Mouse (Mus musculus) liver, postnatal 0 days (tissue): ENCODE data around the gene Gdf5. TPM values are rescaled to one million over a fixed set of nuclear protein-coding genes. Genes with fewer than 3 reads are reported as not detected.

Experiments used
- ATAC-seq: fragments of 200-750 bp; cut with Nextera tagmentation; 2 replicates; pipeline ENCODE4 v1.8.0; 2017; ENCODE audit warnings: mild to moderate bottlenecking, moderate library complexity
- DNase-seq: peaks from one replicate; pipeline ENCODE4 v3.0.0-alpha.2; 2016
- H3K27ac ChIP-seq: fragments of 300-500 bp; sonication (generic); 2 replicates; pipeline ENCODE4 v1.5.1; 2014; ENCODE audit warnings: antibody characterized with exemption, moderate library complexity, mild to moderate bottlenecking, low read depth
- H3K27me3 ChIP-seq: fragments of 300-500 bp; sonication (generic); 2 replicates; pipeline ENCODE4 v1.6.1; 2014; ENCODE audit warnings: low read length, control low read depth, mixed read lengths; ENCODE audit not compliant: insufficient read depth
- H3K36me3 ChIP-seq: fragments of 300-500 bp; sonication (generic); replicated peaks from 2 replicates; pipeline ENCODE4 v1.6.1; 2014; ENCODE audit warnings: mild to moderate bottlenecking, control low read depth, low read length, moderate library complexity, mixed read lengths; ENCODE audit not compliant: insufficient read depth
- H3K4me1 ChIP-seq: fragments of 300-500 bp; sonication (generic); 2 replicates; pipeline ENCODE4 v1.6.1; 2014; ENCODE audit warnings: antibody characterized with exemption, mild to moderate bottlenecking, control low read depth; ENCODE audit not compliant: insufficient read depth
- H3K4me2 ChIP-seq: fragments of 300-500 bp; sonication (generic); 2 replicates; pipeline ENCODE4 v1.6.1; 2014; ENCODE audit warnings: low read depth, mild to moderate bottlenecking, low read length, moderate library complexity, mixed read lengths
- H3K4me3 ChIP-seq: fragments of 300-500 bp; sonication (generic); 2 replicates; pipeline ENCODE4 v1.5.1; 2014; ENCODE audit warnings: low read depth, low read length
- H3K9ac ChIP-seq: fragments of 300-500 bp; sonication (generic); replicated peaks from 2 replicates; pipeline ENCODE4 v1.6.1; 2014; ENCODE audit warnings: mild to moderate bottlenecking, moderate library complexity
- H3K9me3 ChIP-seq: fragments of 300-500 bp; sonication (generic); 2 replicates; pipeline ENCODE4 v1.6.1; 2016; ENCODE audit warnings: mild to moderate bottlenecking, control low read depth, low read length, mixed read lengths
- CTCF ChIP-seq: sonication (generic); IDR thresholded peaks from 2 replicates; pipeline ENCODE4 v1.5.1; 2016; ENCODE audit warnings: antibody characterized with exemption, low read depth
- EP300 ChIP-seq: IDR thresholded peaks from 2 replicates; pipeline ENCODE4 v1.6.1; 2016; ENCODE audit warnings: antibody characterized with exemption, low read depth, mild to moderate bottlenecking
- WGBS: fragments of 180-500 bp; shearing (Covaris S2); extraction: QIAGEN DNeasy Blood & Tissue Kit; methylation state at CpG from one replicate; pipeline ENCODE4 v1.1.7; 2014; ENCODE audit not compliant: insufficient replicate concordance; 5-methylcytosine and 5-hydroxymethylcytosine counted together
- polyA plus RNA-seq: library from polyadenylated mRNA; unstranded; fragments of >200 nt; fragmentation: Nextera tagmentation; extraction: Ambion mirVana; gene quantifications from 2 replicates; pipeline ENCODE4 v1.2.1, GENCODE M21; 2015

The Gdf5 gene
- not detected in 2 replicates for polyA plus RNA-seq

DNA sequence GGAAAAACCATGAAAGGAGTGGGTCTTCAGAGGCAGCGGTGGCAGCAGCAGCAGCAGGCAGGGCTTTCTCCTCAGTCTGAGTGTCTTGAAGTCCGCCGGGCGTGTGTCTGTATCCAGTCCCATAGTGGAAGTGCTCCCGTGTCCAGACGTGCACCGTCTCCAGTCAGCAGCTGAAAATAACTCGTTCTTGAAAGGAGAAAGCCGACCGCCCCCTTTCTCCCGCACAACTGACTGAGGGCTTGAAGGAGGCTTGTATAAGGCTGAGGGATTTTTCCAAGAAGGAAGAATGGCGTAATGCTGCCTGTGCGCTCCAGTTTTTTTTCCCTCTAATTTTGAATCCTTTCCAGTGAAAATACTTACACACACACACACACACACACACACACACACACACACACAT, at the start of gene Gdf5:
TSS of gene Gdf5 (minus strand) at position 244 of the 400 bp plus-strand sequence.
- H3K4me2 ChIP-seq, result no peak within 1 kb of the TSS

DNA sequence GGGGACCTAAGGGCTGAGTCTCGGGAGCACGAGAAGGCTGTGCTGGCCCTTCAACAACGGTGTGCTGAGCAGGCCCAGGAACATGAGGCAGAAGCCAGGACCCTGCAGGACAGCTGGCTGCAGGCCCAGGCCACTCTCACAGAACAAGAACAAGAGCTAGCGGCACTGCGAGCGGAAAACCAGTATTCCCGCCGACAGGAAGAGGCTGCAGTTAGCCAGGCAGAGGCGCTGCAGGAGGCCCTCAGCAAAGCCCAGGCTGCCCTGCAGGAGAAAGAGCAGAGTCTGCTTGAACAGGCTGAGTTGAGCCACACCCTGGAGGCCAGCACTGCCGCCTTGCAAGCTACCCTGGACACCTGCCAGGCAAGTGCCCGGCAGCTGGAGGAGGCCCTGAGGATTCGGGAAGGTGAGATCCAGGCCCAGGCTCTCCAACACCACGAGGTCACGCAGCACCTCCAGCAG, 46.7 kb upstream of the Gdf5 start:
- Histone ChIP-seq H3K27ac (no peak overlapping the region; the same call in 1 of the 2 replicates), H3K4me3 (peak overlapping the region; percentile 15; the same call in 1 of the 2 replicates), H3K27me3 (no peaks in the 10 kb centered on the region), H3K4me2 (peak overlapping the region; percentile 70), H3K36me3 (peaks cover 71% of the 10 kb centered on the region), H3K9ac (peak overlapping the region; percentile 54), H3K9me3 (no peaks in the 10 kb centered on the region), H3K4me1 (peaks cover 11% of the 10 kb centered on the region)
- DNase-seq (peak; percentile 69), ATAC-seq (peak; percentile 38; the same call in 1 of the 2 replicates)
- 0 out of 2 replicates have a peak, but pooled peaks have one; percentile 7 for TF ChIP-seq CTCF
- TF ChIP-seq EP300, result no peak
- WGBS, result 79% methylated on average over 14 of the region's 14 CpGs

More for the DNA sequence above, at the start of gene Gdf5:
- no peaks in the 10 kb centered on the region for H3K9me3 ChIP-seq
- H3K4me3 ChIP-seq, result no peak within 1 kb of the TSS
- DNase-seq, result no peak
- no peak for ATAC-seq
- no peaks in the 10 kb centered on the region for H3K36me3 ChIP-seq
- H3K9ac ChIP-seq, result no peak within 1 kb of the TSS
- TF ChIP-seq EP300 (no peak), CTCF (no peak)
- WGBS, result 76% methylated on average over 13 of the region's 13 CpGs
- H3K27ac ChIP-seq, result no peak within 1 kb of the TSS
- no peaks in the 10 kb centered on the region for H3K27me3 ChIP-seq
- peaks cover 5% of the 10 kb centered on the region; the same call in 1 of the 2 replicates for H3K4me1 ChIP-seq

DNA sequence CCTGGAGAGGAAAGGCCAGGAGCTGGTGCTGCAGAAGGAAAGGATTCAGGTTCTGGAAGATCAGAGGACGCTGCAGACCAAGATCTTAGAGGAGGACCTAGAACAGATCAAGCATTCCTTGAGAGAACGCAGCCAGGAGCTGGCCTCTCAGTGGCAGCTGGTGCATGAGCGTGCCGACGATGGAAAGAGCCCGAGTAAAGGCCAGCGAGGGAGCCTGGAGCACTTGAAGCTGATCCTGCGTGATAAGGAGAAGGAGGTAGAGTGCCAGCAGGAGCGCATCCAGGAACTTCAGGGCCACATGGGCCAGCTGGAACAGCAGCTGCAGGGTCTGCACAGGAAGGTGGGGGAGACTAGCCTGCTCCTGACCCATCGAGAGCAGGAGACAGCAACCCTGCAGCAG, 46.0 kb upstream of the Gdf5 start:
- no peak overlapping the region for H3K4me3 ChIP-seq
- TF ChIP-seq CTCF, result no peak
- H3K27me3 ChIP-seq, result no peaks in the 10 kb centered on the region
- H3K9ac ChIP-seq, result 0 out of 2 replicates have a peak overlapping the region, but pooled peaks have one; percentile 7
- H3K36me3 ChIP-seq, result peaks cover 68% of the 10 kb centered on the region
- H3K4me2 ChIP-seq, result peak overlapping the region; percentile 70
- ATAC-seq (no peak), DNase-seq (no peak)
- H3K27ac ChIP-seq, result no peak overlapping the region
- 76% methylated on average over 10 of the region's 10 CpGs for WGBS
- no peaks in the 10 kb centered on the region for H3K9me3 ChIP-seq
- H3K4me1 ChIP-seq, result peaks cover 11% of the 10 kb centered on the region

DNA sequence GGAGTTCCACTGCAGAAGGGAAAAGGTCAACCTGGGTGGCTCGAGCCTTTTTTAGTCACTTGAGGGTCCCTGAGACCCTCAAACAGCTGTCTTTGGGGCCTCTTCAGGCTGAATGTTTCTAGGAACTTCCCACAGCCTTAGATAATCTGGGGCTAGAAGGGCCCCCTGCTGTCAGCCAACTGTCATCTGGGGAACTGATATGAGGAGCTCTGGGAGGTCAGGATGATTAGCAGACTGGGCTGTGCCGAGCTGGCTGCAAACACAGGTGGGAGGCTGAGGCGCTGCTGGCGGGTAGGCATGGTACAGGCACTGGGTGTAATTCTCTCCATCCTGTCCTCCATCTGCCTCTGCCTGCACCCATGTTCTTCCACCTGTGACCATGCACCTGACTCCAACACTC, 43.9 kb upstream of the Gdf5 start:
- ATAC-seq (peak; percentile 95), DNase-seq (peak; percentile 63)
- peaks cover 11% of the 10 kb centered on the region for H3K4me1 ChIP-seq
- H3K27ac ChIP-seq, result peak overlapping the region; percentile 75
- H3K36me3 ChIP-seq, result peaks cover 65% of the 10 kb centered on the region
- H3K27me3 ChIP-seq, result no peaks in the 10 kb centered on the region
- no peaks in the 10 kb centered on the region for H3K9me3 ChIP-seq
- 35% methylated on average over 4 of the region's 4 CpGs for WGBS
- peak overlapping the region; percentile 29 for H3K4me3 ChIP-seq
- peak overlapping the region; percentile 70 for H3K4me2 ChIP-seq
- peak overlapping the region; percentile 50 for H3K9ac ChIP-seq
- TF ChIP-seq EP300 (peak; percentile 88), CTCF (peak; percentile 59)

DNA sequence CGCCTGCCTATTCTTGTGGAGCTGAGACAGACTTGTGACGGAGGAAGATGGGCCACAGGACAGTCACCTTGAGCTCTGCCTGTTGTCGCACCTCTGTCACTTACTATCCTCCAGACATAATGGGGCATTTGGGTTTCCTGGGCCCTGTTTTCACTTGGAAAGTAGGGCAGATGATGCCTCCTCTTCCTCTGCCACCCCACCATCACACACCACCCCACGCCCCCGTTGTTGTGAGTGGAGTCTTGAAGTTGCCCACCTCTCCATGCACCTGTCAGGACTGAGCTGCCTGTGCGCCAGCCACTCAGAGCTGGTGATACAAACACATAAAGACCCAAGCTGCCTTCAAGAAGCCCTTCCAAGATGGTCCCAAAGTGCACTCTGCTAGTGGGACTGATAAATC, 42.0 kb upstream of the Gdf5 start:
- no peak overlapping the region for H3K4me2 ChIP-seq
- ATAC-seq, result no peak
- H3K4me3 ChIP-seq, result no peak overlapping the region
- H3K9me3 ChIP-seq, result no peaks in the 10 kb centered on the region
- no peak for DNase-seq
- H3K27ac ChIP-seq, result no peak overlapping the region
- H3K36me3 ChIP-seq, result peaks cover 72% of the 10 kb centered on the region
- peaks cover 11% of the 10 kb centered on the region for H3K4me1 ChIP-seq
- no peak overlapping the region for H3K9ac ChIP-seq
- TF ChIP-seq EP300 (no peak), CTCF (no peak)
- H3K27me3 ChIP-seq, result no peaks in the 10 kb centered on the region
- 93% methylated on average over 6 of the region's 6 CpGs for WGBS

DNA sequence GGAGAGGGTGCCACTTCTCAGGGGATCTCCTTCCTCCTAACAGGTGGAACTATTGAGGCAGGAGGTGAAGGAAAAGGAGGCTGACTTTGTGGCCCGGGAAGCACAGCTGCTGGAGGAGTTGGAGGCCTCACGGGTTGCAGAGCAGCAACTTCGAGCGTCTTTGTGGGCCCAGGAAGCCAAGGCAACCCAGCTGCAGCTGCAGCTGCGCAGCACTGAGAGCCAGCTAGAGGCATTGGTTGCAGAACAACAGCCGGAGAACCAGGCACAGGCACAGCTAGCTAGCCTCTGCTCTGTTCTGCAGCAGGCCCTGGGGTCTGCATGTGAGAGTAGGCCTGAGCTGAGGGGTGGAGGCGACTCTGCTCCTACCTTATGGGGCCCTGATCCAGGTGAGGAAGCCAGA, 40.6 kb upstream of the Gdf5 start:
- H3K27ac ChIP-seq, result no peak overlapping the region
- no peak overlapping the region for H3K4me2 ChIP-seq
- H3K36me3 ChIP-seq, result peaks cover 71% of the 10 kb centered on the region
- H3K27me3 ChIP-seq, result no peaks in the 10 kb centered on the region
- DNase-seq, result no peak
- WGBS, result 81% methylated on average over 7 of the region's 7 CpGs
- ATAC-seq, result no peak
- H3K9ac ChIP-seq, result no peak overlapping the region
- H3K4me3 ChIP-seq, result no peak overlapping the region
- peaks cover 6% of the 10 kb centered on the region for H3K4me1 ChIP-seq
- TF ChIP-seq CTCF, result no peak
- TF ChIP-seq EP300, result no peak
- no peaks in the 10 kb centered on the region for H3K9me3 ChIP-seq
